30 mouse cellular contexts compared by ENCODE assay signal in genomic region chr1:38690471-38690870, GRCm38 (mm10). TPM values are rescaled to one million over a fixed set of nuclear protein-coding genes. Genes with fewer than 3 reads are reported as not detected.
DNase-seq lines count a peak whose midpoint lies in the region; ATAC-seq and TF ChIP-seq lines count a peak whose summit lies in the region.
"Had no signal": no experiment of that assay in that cellular context is flagged by ENCODE, and none has a peak within 500 bp of the region (broad histone marks: within the 10 kb centered on the region; RNA-seq: fewer than 3 reads in every experiment).

No protein-coding gene starts in this region.

- no peak overlapping the region for H3K9ac ChIP-seq in midbrain, postnatal 0 days (replicated peaks; ENCODE audit: low read length, poor library complexity, severe bottlenecking)
- H3K9ac ChIP-seq in forebrain, embryonic 13.5 days: no peak overlapping the region
- H3K9ac ChIP-seq: heart, embryonic 13.5 days; hindbrain, embryonic 15.5 days; limb, embryonic 15.5 days; liver, embryonic 13.5 days; neural tube, embryonic 15.5 days had no signal

- no peak for ATAC-seq in midbrain, postnatal 0 days (ENCODE audit: low FRiP score)
- ATAC-seq in forebrain, embryonic 13.5 days: no peak
- ATAC-seq: forebrain, embryonic 16.5 days; Patski had no signal

- no peaks in the 10 kb centered on the region for H3K4me1 ChIP-seq in midbrain, postnatal 0 days (ENCODE audit: insufficient read depth, low read length)
- H3K4me1 ChIP-seq in midbrain, embryonic 10.5 days: peaks cover 5% of the 10 kb centered on the region
- H3K4me1 ChIP-seq in forebrain, embryonic 13.5 days: no peaks in the 10 kb centered on the region
- H3K4me1 ChIP-seq: heart, embryonic 13.5 days; hindbrain, embryonic 10.5 days; hindbrain, embryonic 15.5 days had no signal

- H3K36me3 ChIP-seq in midbrain, postnatal 0 days (ENCODE audit: insufficient read depth, low read length): no peaks in the 10 kb centered on the region
- no peaks in the 10 kb centered on the region for H3K36me3 ChIP-seq in midbrain, embryonic 10.5 days
- no peaks in the 10 kb centered on the region for H3K36me3 ChIP-seq in forebrain, embryonic 13.5 days (ENCODE audit: poor library complexity, severe bottlenecking)
- H3K36me3 ChIP-seq: G1E; heart, embryonic 13.5 days; hindbrain, embryonic 10.5 days; hindbrain, embryonic 15.5 days; limb, embryonic 10.5 days; limb, embryonic 15.5 days; liver, embryonic 13.5 days; neural tube, embryonic 15.5 days had no signal

- WGBS in midbrain, postnatal 0 days: 82% methylated on average over 6 of the region's 6 CpGs
- WGBS in midbrain, embryonic 10.5 days: 91% methylated on average over 6 of the region's 6 CpGs
- 87% methylated on average over 6 of the region's 6 CpGs for WGBS in forebrain, embryonic 13.5 days

- no peak overlapping the region for H3K4me2 ChIP-seq in midbrain, postnatal 0 days (ENCODE audit: low read depth, low read length, poor library complexity, severe bottlenecking)
- no peak overlapping the region for H3K4me2 ChIP-seq in forebrain, embryonic 13.5 days
- H3K4me2 ChIP-seq: heart, embryonic 13.5 days; hindbrain, embryonic 15.5 days; limb, embryonic 15.5 days; liver, embryonic 13.5 days; neural tube, embryonic 15.5 days had no signal

- H3K9me3 ChIP-seq in midbrain, postnatal 0 days (ENCODE audit: low read length): no peaks in the 10 kb centered on the region
- no peaks in the 10 kb centered on the region for H3K9me3 ChIP-seq in midbrain, embryonic 10.5 days (replicated peaks)
- H3K9me3 ChIP-seq in forebrain, embryonic 13.5 days (replicated peaks): no peaks in the 10 kb centered on the region
- H3K9me3 ChIP-seq: G1E; heart, embryonic 13.5 days; hindbrain, embryonic 10.5 days; hindbrain, embryonic 15.5 days; limb, embryonic 10.5 days; limb, embryonic 15.5 days; liver, embryonic 13.5 days; neural tube, embryonic 15.5 days had no signal

- no peak for TF ChIP-seq CTCF in midbrain, postnatal 0 days (IDR thresholded peaks at IDR 0.05)

- H3K27me3 ChIP-seq in midbrain, postnatal 0 days (ENCODE audit: insufficient read depth, low read length): no peaks in the 10 kb centered on the region
- no peaks in the 10 kb centered on the region for H3K27me3 ChIP-seq in midbrain, embryonic 10.5 days (ENCODE audit: low read depth, poor library complexity, severe bottlenecking)
- no peaks in the 10 kb centered on the region for H3K27me3 ChIP-seq in forebrain, embryonic 13.5 days
- H3K27me3 ChIP-seq: heart, embryonic 13.5 days; hindbrain, embryonic 15.5 days; liver, embryonic 13.5 days; neural tube, embryonic 15.5 days had no signal

- no peak overlapping the region for H3K27ac ChIP-seq in midbrain, postnatal 0 days (ENCODE audit: low read depth, low read length)
- H3K27ac ChIP-seq in midbrain, embryonic 10.5 days (replicated peaks): no peak overlapping the region
- H3K27ac ChIP-seq in forebrain, embryonic 13.5 days: no peak overlapping the region
- H3K27ac ChIP-seq: heart, embryonic 13.5 days; hindbrain, embryonic 10.5 days; hindbrain, embryonic 15.5 days; limb, embryonic 10.5 days; limb, embryonic 15.5 days; liver, embryonic 13.5 days; macrophage; neural tube, embryonic 15.5 days had no signal

- intact Hi-C loops in left cerebral cortex, postnatal 4 days (cut with DNase I): no loop called here

- no peak overlapping the region for H3K4me3 ChIP-seq in midbrain, postnatal 0 days (ENCODE audit: low read depth, low read length)
- no peak overlapping the region for H3K4me3 ChIP-seq in midbrain, embryonic 10.5 days
- no peak overlapping the region for H3K4me3 ChIP-seq in forebrain, embryonic 13.5 days
- H3K4me3 ChIP-seq: heart, embryonic 13.5 days; hindbrain, embryonic 10.5 days; hindbrain, embryonic 15.5 days; limb, embryonic 10.5 days; limb, embryonic 15.5 days; liver, embryonic 13.5 days; neural tube, embryonic 15.5 days had no signal

- peak; percentile 18 for DNase-seq in midbrain, postnatal 0 days (ENCODE audit: low spot score)
- DNase-seq in midbrain, embryonic 10.5 days (ENCODE audit: low spot score): no peak
- peak; percentile 30 to 40 for DNase-seq in cerebellum, adult 18-20 months
- peak; percentile 44 to 49 for DNase-seq in cerebellum, postnatal 10 days
- DNase-seq in left cerebral cortex, postnatal 4 days: no peak
- no peak for DNase-seq in frontal cortex, postnatal 25 days (ENCODE audit: low spot score in 2 of 2)
- DNase-seq: adrenal gland, postnatal 10 days; heart, postnatal 10 days; kidney, adult 2 months; kidney, postnatal 10 days; layer of hippocampus, postnatal 36 days; liver, embryonic 13.5 days; lung, adult 18-20 months; lung, postnatal 10 days; midbrain, embryonic 14.5 days; retina, postnatal 1 day; right cerebral cortex, postnatal 14 days; thymus, postnatal 14 days had no signal

RNA-seq across cellular contexts. Expression of gene Aff3, which starts 25.7 kb away (rescaled TPM):
- 61.2 and 65.0 TPM in 2 replicates for total RNA-seq in midbrain, postnatal 0 days (2014; rRNA removed)
- polyA plus RNA-seq in midbrain, postnatal 0 days (2015; fragmentation: Nextera tagmentation; extraction: Ambion mirVana): 16.5 and 20.6 TPM in 2 replicates
- polyA plus RNA-seq in midbrain, embryonic 10.5 days (2016; fragmentation: Nextera tagmentation; extraction: Ambion mirVana): 3.0 and 4.7 TPM in 2 replicates
- total RNA-seq in left cerebral cortex, postnatal 4 days (2021): 100 to 1,000 TPM; 159 to 167 TPM
- polyA plus RNA-seq in forebrain, embryonic 13.5 days (2015; fragmentation: Nextera tagmentation; extraction: Ambion mirVana): 9.3 and 10.6 TPM in 2 replicates
- polyA plus RNA-seq: C2C12 had no signal

Comparison
In these comparisons a context has a peak if more than half of its experiments do, and no peak if none do; other contexts are left out.
1. DNase-seq: peak in midbrain, postnatal 0 days (single experiment), cerebellum, adult 18-20 months (2 of 2) and cerebellum, postnatal 10 days (2 of 2); none in midbrain, embryonic 10.5 days (single experiment), left cerebral cortex, postnatal 4 days (single experiment) and frontal cortex, postnatal 25 days (0 of 2).